Mouse (Mus musculus): Measurements from ENCODE around the gene Prr18. TPM values are rescaled to one million over a fixed set of nuclear protein-coding genes. Genes with fewer than 3 reads are reported as not detected.

Prr18 gene
- total RNA-seq, 1 experiment from 2014 or later = 0.33 TPM

- peak; percentile 40 for DNase-seq
These were observed 3.4 kb downstream of the Prr18 start for GRCm38 (mm10) chr17:8340407-8341359.

DNA sequence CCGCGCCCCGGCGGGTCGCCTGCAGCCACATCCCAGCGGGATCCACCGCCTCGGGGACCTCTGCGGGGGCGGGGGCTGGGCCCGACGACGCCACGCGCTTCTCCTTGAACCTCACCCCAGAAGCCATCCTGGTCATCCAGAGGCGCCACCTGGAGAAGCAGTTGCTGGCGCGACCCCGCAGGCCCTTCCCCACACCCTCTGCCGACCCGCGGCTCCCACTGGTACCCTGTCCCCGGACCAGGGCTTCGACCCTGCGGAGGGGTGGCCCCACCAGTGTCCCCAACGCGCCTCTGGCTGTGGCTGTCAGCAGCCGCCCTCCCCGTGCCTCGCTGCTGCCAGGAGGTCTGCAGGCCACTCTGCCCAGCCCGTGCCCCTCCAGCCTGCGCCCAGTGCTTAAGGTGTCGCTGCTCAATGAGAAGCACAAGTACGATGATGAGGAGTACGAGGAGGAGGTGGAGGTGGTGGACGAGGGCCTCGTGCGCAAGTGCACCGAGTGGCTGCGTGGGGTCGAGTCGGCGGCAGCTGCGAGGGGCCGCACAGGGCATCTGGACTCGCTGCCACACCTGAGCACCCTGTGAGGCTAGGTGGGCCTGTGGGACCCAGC, 4.2 kb downstream of the Prr18 start:
- no peak for DNase-seq

DNA sequence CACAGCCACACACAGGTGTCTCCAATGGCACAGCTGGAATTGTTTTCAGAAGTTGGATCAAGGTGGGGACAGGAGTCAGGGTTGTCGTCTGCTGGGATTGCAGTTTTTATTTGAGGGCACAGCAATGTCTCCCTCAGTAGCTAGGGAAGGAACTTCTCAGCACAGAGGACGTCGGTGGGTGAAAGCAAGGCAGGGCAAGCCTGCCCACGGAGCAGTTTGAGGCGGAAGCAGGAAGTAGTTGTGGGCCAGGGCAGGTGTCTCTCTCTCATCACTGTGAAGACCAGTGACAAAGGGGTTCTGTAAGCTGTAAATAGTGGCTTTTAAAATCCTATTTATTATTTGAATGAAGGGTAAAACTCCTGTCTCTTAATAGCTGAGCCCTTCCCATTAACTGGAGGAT, 5.4 kb downstream of the Prr18 start:
- no peak for DNase-seq

GRCm38 (mm10) chr17:8343416-8343815, 6.2 kb downstream of the Prr18 start:
- DNase-seq = no peak

DNA sequence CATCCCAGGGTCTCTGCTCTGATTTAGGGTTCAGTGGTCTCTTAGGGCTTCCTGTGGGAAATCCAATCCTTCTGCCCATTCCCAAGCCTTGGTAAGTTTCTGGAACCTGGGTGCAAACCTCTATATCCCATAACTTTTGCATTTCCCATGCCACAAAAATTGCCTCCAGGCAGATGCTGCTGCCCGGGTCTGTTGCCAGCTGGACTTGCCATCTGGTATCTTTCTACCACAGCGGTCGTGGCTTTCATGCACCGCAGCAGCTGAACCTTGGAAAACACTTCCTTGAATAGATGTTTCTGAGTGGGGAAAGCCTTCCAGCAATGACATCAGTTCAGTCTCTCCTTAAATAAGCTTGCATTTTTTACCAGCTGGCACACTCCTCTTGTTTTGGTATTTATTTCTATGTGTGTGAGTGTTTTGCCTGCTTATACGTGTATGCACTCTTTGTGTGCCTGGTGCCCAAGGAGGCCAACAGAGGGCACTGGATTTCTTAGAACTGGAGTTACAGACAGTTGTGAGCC, 10.6 kb downstream of the Prr18 start:
- no peak for DNase-seq

- no peak for DNase-seq
These were observed 11.7 kb downstream of the Prr18 start for GRCm38 (mm10) chr17:8348941-8349340.

GRCm38 (mm10) chr17:8351088-8351487, 13.8 kb downstream of the Prr18 start:
- no peak for DNase-seq

- DNase-seq = no peak
These were observed 18.4 kb downstream of the Prr18 start, which contains the start of gene T2 for GRCm38 (mm10) chr17:8355692-8356091. Gene T2 (plus strand): TSS chr17:8355992.

DNA sequence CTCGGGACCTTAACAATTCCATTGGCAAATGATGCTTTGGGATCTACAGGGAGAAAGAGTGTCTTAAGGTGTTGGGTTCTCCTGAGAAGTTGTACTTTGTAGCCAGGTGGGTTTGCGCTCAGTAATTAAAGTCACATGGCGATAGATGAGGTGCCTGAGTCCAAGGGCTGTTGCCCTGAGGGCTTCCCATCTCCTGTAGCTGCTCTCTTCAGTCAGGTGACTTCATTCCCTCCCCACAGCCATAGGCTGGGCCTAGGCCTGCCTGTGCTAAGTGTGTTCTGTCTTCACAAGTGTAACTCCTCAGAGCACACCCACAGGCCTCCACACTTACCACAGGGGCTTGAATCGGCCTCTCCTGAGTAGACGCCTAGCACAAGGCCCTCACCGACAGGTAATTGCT, 20.2 kb downstream of the Prr18 start:
- DNase-seq = no peak

DNA sequence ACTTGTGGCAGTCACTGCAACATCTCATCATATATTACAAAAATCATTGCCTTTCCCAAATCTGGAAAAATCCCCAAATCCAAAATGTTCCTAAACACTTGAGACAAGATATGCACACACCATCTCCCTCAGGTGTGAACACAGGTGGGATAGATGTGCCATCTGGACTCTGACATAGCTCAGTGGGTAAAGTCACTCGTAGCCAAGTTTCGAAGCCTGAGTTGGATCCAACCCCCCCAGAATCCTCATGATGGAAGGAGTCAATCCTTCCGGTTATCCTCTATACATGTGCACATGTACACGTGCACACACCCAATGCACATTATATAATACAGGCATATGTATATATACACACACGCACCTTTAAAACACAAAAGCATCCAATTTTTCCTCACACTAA, 23.6 kb downstream of the Prr18 start:
- DNase-seq = no peak

DNA sequence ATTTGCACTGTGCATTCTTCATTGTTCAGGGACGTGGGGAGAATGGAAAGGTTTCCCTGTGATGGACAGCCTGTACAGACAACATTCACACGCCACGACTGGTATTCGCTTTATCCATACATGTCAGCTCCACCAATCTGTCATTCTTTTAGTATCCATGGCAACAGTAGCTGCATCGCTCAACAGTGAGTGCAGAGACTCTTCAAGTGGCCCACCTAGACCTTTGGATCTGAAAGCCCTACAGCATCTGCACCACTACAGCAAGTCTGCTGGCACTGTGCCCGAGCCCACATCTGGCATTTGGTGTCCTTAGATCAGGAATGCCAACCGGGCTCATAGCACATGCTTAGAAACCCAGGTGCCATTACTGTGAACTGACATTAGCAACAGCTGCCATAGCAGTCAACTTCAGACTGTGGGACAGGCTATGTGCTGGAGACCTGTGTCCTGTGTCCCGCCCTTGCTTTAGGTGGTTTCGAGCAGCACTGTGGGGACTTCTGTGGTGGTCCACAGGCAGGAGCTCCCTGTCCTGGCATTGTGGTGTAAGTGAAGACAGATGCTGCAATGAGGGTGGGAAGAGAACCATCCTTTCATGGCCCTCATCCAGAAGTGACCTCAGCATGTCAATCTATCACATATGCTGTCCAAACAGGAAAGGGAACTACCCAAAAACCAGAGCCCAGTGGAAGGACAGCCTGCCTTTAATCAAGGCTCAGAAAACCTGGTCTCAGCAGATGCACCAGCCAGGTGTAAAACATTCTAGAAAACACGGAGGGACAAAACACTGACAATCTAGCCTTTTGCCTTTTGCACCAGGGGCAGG, 24.2 kb downstream of the Prr18 start:
- no peak for DNase-seq

GRCm38 (mm10) chr17:8367514-8368480, 30.5 kb downstream of the Prr18 start:
- DNase-seq = no peak

- no peak for DNase-seq
These were observed 31.3 kb downstream of the Prr18 start for GRCm38 (mm10) chr17:8368570-8368969.

DNA sequence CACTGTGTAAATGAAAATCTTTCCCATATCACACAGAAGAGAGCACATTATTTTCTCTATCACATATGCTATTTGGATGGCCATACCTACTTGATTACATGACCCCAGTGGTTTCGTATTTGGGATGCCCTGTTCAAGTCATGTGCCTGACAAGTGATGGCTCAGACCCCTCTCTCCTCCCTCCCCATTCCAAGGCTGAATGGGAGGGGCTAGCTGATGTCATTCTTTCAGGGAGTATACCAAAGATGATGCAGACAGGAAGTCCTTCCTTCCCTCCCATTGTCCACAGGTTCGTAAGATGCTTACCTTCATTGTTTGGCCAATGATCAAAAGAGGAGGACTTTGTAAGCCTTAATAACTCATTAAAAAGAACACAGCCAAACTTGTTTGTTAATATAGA, 31.9 kb downstream of the Prr18 start:
- no peak for DNase-seq

DNA sequence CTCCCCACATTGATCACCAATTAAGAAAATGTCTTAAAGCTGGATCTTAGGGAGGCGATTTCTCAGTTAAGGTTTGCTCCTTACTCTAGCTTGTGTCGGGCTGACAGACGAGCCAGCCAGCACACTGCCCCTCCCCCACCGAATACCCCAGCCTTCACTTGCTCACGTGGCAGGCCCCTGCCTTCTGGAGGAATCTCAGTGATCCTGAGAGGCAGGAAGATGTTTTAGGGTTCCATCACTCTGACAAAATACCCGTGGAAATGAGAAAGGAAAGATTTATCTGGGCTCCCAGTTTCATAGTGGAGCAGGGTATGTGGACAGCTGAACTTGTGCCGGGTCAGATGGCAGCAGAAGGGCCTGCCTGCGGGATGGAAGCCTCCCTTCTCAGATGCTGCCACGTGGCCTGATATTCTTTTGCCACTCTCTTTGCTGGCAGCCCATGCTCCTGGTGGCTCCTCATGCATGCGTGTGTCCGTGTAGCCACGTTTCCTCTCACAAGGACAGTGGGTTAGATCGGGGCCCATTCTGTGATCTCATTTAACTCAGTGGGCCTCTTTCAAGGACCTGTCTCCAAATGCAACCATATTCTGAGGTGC, 33.5 kb downstream of the Prr18 start:
- no peak for DNase-seq

GRCm38 (mm10) chr17:8371834-8372233, 34.6 kb downstream of the Prr18 start:
- DNase-seq = peak; percentile 66

DNA sequence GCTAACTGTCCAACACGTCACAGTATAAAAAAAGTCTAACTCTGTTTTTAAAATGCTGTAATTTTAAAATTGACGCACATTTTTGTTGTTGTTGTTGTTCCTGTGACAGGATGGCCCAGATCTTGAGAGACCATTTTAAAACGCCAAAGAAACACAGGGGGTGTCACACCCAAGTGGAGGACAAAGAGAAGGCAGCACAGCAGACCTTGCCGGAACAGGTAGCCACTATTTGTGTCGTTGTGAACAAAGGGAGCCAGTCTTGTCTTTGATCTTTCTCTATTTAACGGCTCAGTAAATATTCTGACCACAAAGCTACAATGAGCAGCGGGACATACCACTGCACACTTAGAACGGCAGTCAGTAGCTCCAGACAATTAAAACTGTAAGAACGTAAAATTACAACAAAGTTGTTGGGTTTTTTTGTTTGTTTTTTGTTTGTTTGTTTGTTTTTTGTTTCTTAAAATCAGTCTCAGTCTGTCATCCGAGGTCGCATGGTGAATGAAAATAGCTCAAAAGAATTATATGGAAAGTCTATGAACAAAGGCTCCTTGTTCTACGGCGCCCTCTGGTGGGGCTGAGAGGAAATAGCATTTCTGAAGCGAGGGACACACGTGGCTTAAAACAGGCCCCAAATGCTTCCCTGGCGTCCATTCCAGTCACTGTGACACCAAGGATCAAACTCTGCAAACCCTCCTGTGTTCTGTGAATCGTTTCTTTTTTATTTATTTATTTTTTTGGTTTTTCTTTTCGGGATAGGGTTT, 35.2 kb downstream of the Prr18 start:
- peak; percentile 89 for DNase-seq

DNA sequence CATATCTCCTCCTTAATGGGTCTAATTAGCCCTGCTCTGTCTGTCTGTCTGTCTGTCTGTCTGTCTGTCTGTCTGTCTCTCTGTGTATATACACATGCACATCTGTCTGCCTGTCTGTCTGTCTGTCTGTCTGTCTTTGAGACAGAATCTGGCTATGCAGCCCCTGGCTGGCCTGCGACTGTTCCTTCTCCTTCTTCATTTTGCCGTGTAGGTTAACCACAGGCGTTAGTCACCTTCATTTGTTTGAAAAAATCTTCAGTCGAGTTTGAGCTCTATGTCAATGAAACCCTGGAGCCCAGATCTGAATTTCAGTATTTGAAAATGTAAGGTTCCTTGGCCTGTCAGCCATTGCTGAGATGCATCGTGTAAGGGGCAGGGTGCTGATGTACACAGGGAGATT, 40.0 kb downstream of the Prr18 start:
- DNase-seq = no peak

DNA sequence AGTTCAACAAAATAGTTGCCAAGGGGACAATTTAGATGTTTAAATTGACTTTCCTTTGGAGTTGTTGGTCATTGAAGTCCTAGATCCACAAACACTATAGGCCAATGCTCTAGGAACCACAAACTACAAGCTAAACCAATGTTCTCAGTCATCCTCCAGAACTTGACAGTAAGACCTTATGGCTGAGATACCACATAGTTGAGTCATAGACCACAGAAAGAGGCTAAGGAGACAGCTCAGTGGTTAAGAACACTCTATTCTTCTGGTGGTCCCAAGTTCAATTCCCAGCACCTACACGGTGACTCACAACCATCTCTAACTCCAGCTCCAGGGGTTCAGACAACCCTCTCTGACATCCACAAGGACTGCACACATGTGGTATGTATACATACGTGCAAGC, 48.2 kb downstream of the Prr18 start:
- DNase-seq = no peak

DNA sequence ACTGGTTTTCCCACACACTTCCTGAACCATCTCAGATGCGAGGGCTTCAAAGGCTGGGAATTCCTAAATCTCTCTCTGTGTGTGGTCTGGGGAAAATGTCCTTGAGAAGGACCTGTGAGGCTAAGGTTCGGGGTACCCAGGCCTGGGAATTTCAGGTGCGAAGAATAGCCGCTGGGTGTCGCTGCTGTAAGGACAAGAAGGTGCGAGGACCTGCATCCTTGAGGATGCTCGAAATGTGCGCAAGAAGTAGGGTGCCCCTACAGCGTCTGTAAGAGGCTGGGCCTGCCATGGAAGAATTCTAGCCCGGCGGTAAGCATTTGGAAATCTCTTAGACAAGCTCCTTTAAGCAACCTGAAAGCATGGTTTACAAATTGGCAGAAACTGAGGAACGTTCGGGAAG, 51.2 kb downstream of the Prr18 start:
- DNase-seq = peak; percentile 20

Data from adrenal gland, postnatal 14 days (tissue).